Mouse (Mus musculus) urinary bladder, postnatal 36 days (tissue): ENCODE measurements around the gene Megf9.
A peak's percentile ranks its signal among the peaks of the same experiment; 100 is the strongest.

Experiments
- DNase-seq, 2 experiments: peaks; one replicate each; pipeline ENCODE4 v3.0.0; 2022; ENCODE audit warnings: low spot score in 2 of 2, mixed read lengths in 1 of 2

Gene Megf9

DNA sequence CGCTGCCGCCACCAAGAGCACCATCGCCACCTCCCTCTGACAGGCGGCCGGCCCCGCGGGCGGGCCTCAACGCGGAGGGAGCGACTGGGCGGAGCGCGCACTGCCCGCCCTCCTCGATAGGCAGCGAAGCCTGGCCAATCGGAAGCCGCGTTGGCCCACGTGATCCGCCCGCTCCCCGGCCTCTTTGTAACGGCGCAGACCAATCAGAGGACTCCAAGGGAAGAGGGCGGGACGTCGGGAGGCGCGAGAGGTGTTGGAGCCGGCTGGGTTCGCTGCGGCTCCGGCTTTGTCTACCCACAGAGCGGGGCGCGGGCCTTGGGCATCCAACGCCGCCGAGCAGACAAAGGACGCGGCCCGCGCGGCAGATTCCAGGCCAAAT, at the start of gene Megf9:
TSS of gene Megf9 (minus strand) at position 105 of the 379 bp plus-strand sequence.
- peak; percentile 96 to 99 for DNase-seq

DNA sequence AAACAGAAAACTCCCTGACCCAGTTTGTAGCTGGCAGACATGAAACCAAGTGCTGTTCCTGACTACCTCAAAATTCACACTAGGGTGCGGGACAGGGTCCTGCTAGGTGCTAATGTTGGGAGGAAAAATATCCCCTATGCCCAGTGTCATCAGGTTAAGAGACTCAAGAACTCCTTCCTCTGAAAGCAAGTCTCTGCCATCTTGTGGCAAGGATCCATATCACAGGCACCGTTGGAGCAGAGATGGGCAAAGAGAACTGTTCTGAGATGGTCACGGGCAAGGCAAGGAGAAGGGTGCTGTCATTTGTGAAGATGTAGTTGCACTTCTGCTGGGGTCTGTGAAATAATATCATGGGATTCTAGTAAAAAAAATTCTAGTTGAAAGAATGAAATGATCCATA, 44.9 kb upstream of the Megf9 start:
- peak; percentile 37 to 51 for DNase-seq

- no peak for DNase-seq
Observed at GRCm38 (mm10) chr4:70578301-70578700, 43.5 kb upstream of the Megf9 start.

GRCm38 (mm10) chr4:70576096-70576495, 41.3 kb upstream of the Megf9 start:
- DNase-seq, result no peak

DNA sequence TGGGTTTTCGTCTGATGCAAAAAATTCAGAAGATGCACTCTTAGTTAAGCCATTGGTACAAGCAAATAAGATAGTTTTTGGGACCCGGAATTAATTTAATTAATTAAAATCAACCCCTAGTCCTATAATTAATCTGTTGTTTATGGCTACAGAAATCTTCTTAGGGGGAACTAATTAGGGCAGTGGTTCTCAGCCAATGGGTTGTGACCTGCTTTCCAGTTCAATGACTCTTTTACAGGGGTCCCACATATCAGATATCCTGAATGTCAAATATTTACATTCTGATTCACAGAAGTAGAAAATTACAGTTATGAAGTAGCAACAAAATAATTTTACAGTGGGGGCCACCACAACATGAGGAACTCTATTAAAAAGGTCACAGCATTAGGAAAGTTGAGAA, 39.1 kb upstream of the Megf9 start:
- no peak for DNase-seq

- no peak for DNase-seq
Observed at GRCm38 (mm10) chr4:70553888-70554287, 19.1 kb upstream of the Megf9 start.

DNA sequence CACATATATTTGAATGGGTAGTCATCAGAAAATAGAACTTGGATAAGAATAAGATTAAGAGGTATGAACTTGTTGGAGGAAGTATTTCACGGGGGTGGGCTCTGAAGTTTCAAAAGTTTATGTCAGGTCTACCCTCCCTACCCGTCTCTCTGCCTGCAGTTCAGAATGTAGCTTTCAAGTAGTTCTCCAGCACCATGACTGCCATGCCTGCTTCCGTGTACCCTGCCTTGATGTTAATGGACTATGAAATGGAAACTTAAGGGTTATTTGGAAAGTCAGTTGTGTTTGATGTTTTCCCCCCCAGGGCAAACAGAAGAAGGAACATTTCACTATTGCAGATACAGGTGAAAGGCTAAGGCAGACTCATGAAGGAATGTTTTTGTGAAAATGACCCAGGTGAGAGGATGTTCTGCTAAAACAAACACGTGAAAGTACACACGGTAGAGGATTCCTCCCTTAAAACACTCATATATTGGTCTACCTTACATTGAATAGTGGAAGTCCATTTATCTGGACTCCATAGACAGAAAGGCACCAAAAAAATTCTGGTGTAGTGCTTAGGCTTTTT, 18.5 kb upstream of the Megf9 start:
- no peak for DNase-seq

GRCm38 (mm10) chr4:70552120-70552519, 17.3 kb upstream of the Megf9 start:
- no peak for DNase-seq

DNA sequence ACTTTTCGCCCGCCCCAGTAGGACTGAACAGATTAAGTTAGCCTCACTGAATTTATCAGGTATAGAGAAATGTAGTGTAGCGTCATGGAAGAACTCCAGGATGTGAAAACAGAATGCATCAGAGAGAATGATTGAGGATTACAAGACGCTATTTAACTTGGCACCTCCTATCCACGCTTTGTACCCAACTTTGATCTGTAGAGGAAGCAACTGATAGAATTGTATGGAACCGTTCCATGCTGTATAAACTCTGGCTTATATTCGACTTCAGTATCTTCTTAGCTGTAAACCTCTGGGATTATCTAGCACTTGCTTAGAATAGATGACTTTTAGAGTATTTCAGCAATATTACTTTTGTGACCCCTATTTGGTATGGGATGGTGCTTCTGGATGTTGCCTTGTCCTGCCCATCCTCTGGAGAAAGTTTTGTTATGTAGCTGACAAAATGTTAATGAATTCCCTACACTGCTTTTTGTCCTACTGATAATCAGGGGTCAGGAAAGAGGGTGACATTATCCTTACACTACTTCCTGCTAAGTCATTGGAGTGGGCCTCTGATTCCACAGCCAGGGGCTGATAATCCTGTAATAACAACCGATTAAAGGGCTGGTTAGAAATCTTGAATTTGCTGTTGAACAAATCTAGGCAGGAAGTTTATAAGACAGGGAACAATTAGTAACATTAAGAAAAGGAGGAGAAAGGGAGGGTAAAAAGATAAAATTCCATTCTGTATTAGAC, 12.8 kb upstream of the Megf9 start:
- no peak for DNase-seq

DNA sequence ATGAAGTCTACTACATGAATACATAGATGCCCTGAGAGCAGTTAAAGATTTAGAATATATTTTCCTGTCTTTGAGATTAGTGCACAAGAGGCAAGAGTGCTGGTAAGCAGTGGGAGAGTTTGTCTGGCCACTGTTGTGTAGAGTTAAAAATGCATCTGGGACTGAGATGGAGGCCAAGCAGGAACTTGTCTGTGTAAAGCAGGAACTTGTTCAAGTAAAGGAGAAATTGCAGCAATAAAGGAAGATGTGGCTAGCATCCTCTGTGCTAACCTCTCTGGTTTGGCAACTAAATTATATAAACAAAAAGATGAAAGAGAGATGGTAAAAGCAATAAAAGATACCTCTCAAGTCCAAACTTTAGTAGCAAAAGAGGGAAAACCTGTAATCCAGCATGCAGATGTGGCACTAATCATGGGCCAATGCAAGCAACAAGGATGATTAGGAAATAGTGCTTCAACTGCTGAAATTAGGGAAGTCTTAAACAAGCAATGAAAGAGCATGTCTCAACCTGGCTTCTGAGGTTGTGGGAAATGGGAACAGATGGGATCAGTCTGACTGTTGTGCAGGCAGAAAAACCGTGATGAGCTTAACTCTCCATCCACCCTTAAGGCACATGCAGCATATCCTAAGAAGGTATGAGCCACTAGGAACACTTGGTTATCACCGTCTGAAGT, 11.2 kb upstream of the Megf9 start:
- DNase-seq, result no peak

DNA sequence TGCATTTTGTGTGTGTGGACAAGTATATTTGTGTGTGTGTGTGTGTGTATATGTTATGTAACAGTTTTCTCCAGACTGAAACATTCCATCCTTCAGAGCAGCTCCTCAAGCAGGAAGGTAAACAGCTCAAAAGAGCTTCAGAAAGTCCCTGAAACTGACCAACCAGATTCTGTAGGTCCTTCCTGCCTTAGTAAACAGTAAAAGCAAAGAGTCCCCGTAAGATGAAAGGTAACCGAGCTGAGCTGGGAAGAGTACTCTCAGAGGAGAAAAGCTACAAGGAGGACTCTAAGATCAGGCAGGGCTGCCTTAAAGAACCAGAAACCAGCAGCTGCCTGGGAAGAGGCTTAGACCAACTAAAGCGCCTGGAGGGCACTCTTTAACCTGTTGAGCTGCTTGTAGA, 9.6 kb upstream of the Megf9 start:
- no peak for DNase-seq

- DNase-seq, result no peak
Observed at GRCm38 (mm10) chr4:70542387-70542786, 7.6 kb upstream of the Megf9 start.

DNA sequence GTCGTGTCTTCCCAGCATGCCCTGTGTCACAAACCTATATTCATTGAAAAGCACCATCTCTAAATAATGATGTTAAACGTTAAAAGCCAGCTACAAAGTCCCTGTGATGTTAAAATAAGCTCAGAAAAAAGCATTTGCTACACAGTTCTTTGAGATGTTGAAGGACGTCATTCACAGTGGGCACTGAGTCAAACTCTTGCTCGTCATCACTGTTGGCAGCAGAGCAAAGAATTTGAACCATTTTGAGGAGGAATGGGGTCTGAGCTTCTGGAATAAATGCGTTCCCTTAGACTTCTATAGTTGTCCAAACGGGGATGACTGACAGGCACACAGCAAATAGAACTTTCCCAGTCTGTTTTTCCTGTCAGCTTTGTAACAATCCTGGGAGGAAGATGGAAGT, 5.9 kb upstream of the Megf9 start:
- no peak for DNase-seq

DNA sequence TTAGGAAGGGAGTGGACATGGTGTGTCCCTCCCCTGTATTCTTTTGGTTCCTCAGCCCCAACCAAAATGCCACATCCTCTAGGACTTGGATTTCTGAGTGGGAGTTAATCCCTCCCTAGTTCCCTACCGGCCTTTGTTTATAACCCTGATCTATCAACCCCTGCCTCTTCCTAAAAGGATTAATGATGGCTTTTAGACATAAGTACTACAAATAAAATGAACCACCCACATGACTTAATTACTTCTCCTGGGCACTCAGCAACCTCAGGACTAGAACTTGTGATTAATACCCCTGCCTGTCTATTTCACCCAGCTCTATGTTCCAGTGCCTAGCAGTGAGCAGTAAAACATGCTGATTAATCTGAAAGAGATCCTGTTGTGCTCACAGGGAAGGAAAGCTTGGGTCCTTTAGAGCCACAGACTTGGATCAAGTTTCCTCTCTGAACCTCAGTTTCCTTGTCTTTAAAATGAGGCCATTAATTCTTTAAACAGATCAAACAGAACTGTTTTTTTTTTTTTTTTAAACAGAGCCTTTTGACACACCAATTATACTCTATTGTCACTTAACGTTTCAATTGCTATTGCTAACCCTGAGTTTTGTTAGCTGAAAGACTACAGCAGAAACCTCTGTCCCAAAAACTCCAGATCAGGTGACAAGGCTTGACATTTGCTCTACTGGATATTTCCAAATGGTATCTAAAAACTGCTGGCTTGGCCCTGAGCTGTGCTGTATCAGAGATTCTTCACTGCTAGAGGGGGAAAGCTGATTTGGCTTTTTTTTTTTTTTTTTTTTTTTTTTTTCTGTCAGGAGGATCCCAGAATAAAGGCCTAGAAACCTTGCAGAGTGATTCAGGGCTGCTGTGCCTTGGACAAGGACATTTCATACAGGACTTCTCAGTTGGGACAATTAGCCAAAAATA, 2.1 kb upstream of the Megf9 start:
- no peak for DNase-seq

DNA sequence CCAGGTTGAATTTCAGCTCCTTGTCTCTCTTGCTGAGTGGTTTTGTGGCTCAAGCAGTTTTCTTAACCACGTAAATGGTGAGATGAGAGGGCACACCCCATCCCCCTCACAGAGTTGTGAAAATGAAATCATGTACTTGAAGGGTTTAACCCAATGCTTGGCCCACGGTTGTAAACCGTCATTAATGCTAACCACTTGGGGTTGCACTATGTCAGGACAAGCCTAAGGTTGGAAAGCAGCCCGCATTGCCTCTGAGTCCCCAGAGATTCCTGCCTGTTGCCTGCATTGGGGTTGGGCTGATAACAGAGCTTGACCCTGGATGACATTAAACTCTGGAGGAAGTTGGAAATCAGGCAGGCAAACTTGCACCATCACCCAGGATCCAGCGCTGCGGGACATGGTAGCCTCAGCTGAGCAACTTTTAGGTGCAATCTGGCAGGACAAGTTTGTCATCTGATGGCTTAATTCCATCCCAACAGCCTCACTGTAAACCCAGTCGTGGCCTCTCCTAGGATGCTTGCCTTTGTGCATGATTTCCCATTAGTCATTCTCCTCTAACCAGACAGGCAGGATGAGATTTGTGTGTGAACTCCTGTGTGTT, 1.0 kb upstream of the Megf9 start:
- DNase-seq, result peak; percentile 63 to 77

DNA sequence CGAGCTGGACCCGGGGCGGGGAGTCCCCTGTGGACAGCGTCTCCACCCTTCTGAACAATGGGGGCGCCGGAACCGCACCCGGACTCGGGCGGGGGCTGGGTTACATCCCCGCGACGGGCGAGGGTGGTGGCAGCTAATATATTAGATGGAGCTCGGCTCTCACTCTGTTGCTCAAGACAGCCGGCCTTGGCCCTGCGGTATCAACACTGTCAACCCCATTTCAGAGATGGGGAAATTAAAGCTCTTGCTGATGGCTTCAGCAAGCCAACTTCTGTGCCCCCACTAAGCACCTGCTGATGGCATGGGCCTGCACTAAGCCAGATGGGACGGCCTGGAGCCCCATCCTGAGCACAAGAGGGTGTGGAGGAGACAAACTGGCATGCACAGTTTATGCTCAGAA, 494 bp upstream of the Megf9 start:
- no peak for DNase-seq

DNA sequence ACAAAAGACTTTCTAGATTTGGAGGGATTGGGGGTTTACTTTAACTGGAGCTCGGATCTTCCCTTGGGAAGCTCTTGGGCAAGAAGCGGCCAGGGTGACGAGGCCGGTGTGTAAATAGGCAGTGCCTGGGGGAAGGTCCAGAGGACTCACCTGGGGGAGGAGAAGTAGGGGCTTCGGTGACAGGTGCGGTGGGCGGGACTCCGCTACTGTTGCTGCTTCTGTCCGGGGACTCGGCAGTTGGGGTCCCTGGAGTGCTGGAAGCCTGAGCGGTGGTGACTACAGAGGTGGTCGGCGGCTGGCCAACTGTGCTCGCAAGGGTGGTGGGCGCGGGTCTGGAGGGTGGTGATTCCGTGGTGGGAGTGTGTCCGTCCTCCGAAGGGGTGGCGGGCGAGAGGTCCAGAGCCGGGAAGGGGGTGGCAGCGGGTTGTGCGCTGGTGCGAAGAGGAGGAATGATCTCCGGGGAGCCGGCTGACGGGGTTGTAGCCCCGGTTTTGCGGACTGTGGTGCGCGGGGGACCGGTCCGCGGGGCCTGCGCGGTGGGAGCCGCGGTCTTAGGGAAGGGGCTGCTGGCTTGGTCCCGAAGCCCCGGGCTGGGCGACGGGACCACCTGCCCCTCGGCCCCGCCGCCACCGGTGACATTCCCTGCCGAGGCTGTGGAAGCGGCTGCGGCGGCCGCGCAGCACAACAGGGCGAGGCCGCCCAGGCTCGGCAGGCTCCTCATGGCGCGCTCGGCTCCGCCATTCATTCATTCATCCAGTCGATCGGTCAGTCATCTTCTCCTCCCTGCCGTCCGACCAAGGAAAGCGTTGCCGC, 511 bp downstream of the Megf9 start:
- DNase-seq, result peak in 1 of 2 experiments; percentile 16

DNA sequence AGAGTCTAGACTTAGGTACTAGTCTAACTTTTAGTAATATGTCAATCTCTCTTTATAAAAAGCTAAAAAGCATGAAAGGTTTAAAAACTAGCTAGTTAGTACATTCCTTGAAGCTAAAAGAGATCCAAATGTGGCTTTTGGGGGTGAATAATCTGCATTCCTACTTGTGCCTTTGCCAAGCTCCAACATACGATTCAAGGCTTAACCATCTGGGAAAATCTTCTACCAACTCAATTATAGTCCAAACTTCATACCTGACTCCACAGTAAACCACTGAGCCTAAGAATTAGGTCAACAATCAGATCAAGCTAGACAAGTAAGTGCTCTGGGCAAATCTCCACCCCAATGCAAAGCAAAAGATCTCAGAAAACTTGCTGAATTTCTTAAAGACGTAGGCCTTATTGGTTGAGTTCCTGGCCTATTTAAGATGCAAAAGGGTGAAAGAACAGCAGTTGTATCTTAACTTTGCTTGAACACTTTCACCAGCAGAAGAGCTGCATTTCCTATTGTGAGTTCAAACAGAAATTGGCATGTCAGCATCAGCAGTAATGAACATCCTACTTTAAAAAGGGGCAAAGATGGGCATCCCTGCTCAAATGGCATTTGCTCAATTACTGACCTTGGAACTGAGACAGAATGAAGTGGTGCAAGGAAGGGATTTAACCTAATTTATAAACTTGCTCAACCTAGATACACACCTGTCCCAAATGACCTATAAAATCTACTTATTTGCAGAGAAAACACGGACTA, 1.6 kb downstream of the Megf9 start:
- DNase-seq, result no peak

DNA sequence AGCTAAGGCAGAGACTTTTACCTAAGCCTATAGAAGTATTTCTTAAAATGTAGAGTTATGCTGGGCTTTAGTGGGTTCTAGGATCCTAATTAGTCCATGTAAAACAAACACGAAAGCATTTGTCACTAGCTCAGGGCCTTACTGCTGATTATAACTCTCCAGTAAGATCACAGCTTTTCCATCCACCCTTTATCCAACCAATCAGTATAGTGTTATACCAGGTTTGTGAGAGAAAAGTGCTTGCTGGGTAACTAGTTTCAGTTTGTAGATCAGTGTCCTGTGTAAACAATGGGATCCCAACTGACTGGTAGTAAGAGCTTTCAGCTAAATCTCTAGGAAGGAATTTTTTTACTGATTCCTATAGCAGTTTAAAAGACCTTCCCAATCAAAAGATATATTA, 3.8 kb downstream of the Megf9 start:
- no peak for DNase-seq

DNA sequence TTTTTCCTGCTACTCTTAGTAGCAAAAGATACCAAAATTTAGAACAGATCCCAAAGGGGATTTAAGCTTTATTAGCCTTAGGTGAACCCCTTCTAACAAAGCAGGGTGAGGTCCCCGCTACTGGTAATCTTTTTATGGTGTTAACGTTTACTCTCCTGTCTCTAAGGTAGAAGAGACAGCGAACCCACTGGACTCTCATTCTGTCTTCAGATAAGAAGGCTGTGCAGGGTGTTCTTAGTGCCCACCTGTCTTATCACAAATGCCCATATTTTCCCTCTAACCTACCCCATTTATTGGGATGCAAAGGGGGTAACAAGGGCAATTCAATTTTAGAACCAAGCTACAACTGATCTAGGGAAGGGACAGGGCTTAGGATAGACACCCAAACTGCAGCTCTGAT, 6.2 kb downstream of the Megf9 start:
- no peak for DNase-seq
